Mouse (Mus musculus) small intestine, adult 2 months (tissue): ENCODE data around the gene Foxp1. TPM values are rescaled to one million over a fixed set of nuclear protein-coding genes. Genes with fewer than 3 reads are reported as not detected.

Source experiments
- H3K27ac ChIP-seq: fragments of 200-500 bp; 2 replicates; pipeline ENCODE4 v1.5.1; 2012; ENCODE audit warnings: low read depth, low read length, control low read depth, inconsistent platforms; ENCODE audit not compliant: insufficient read depth
- H3K27me3 ChIP-seq: fragments of 200-500 bp; 2 replicates; pipeline ENCODE4 v1.6.1; 2012; ENCODE audit warnings: mild to moderate bottlenecking, moderate library complexity, low read length, inconsistent platforms; ENCODE audit not compliant: control insufficient read depth, insufficient read depth
- H3K36me3 ChIP-seq: fragments of 200-500 bp; 2 replicates; pipeline ENCODE4 v1.6.1; 2012; ENCODE audit warnings: mild to moderate bottlenecking, low read length, control low read depth, inconsistent platforms; ENCODE audit not compliant: control insufficient read depth, insufficient read depth
- H3K4me1 ChIP-seq: fragments of 200-500 bp; 2 replicates; pipeline ENCODE4 v1.6.1; 2012; ENCODE audit warnings: low read length, inconsistent platforms, mixed read lengths; ENCODE audit not compliant: control insufficient read depth, insufficient read depth, insufficient read length
- H3K4me3 ChIP-seq: fragments of 200-500 bp; 2 replicates; pipeline ENCODE4 v1.5.1; 2012; ENCODE audit warnings: low read depth, mild to moderate bottlenecking, control low read depth, inconsistent platforms, low read length, moderate library complexity
- CTCF ChIP-seq: fragments of 200-500 bp; IDR thresholded peaks from 2 replicates; pipeline ENCODE4 v1.5.1; 2012; ENCODE audit warnings: low read depth, mild to moderate bottlenecking, control low read depth, inconsistent platforms, low read length, moderate library complexity, mixed read lengths; ENCODE audit not compliant: insufficient replicate concordance, insufficient read length; ENCODE audit errors: extremely low read depth
- POLR2A ChIP-seq: fragments of 200-500 bp; IDR thresholded peaks from 2 replicates; pipeline ENCODE4 v1.6.1; 2012; ENCODE audit warnings: low read depth, mild to moderate bottlenecking, control low read depth, inconsistent platforms, low read length, moderate library complexity
- WGBS: fragments of 180-500 bp; shearing (Covaris S2); methylation state at CpG from one replicate; pipeline ENCODE4 v1.1.7; 2018; 5-methylcytosine and 5-hydroxymethylcytosine counted together
- polyA plus RNA-seq: library from polyadenylated mRNA; depleted of rRNA; stranded (reverse); fragments of >200 nt; gene quantifications from 2 replicates; pipeline ENCODE4 v1.2.3, GENCODE M21; 2012

Foxp1 gene
- polyA plus RNA-seq, 1 experiment, result 52.2 TPM

DNA sequence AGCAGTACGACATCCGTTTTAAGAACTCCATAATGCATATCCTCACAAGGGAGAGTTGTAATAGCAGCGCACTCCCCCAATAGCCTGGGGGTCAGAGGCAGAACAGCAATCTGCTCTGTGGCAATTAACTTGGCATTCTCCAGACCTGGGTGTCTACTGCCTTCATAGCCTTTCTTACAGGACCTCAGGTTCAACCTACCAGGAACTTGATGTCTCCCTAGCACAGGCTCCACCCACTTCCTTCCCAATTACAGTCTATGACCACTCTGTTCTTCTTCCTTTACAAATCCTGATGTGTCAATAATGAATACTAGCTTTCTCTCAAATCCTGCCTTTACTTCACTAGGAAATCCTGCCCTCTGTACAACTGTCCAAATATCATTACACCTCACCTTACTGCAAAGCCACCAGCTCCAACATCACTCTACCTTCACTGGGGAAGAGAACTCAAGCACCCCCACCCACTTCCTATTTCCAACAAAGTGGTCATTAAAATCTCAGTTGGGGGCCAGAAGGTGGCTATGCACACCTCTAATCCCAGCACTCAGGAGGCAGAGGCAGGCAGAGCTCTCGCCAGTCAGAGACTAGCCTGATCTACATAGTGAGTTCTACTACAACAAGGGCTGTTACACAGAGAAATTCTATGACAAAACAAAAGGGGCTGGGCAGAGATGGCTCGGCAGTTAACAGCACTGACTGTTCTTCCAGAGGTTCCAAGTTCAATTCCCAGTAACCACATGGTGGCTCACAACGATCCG is 68.6 kb downstream of the Foxp1 start:
- TF ChIP-seq CTCF, result no peak
- TF ChIP-seq POLR2A, result no peak
- Histone ChIP-seq H3K4me1 (peaks cover 14% of the 10 kb centered on the region; the same call in 1 of the 2 replicates), H3K27ac (no peak overlapping the region), H3K4me3 (no peak overlapping the region), H3K27me3 (no peaks in the 10 kb centered on the region), H3K36me3 (no peaks in the 10 kb centered on the region)
- 95% methylated on average over 7 of the region's 7 CpGs for WGBS

DNA sequence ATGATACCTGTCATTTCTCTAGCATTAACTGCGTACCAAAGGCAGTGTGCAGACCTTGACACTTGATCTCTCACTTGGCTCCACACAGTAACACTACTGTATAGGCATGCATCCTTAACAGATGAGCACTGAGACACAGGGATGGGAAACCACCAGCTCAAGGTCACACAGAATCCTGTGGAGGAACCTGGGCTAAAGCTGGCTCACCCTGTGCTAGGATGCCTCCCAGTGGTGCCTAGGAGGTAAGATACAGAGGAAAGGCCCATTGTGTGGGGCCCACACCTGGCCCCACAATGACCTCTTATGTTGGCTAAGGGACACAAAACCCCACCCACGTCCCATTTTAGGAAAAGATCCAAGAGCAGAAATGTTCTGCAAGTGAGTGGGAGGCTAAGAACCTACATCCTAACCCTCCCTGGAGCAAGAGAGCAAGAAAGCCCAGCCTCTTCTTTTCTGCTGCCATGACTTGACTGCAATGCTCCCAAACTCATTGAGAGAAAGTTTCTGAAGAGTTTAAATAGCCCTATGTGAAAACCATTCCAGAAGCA is 69.8 kb downstream of the Foxp1 start:
- H3K4me3 ChIP-seq, result no peak overlapping the region
- 51% methylated on average over 2 of the region's 2 CpGs for WGBS

DNA sequence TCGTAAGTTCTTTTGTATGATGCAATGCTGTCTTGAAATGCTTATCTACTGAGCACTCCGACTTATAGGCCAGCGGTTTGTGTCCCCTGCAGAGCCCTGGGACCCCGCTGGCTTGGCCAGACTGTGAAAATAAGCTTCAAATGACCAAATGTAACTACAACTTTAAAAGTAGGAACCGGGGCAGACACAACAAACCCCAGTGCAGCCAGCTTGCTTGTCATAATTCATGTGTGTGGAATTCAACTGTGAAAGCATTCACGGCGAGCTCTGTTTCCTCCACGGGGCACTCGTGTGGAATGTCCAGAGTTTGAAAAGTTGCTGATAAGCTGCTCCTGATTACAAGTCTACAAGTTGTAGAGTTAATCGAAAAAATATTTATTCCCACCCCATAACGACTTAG is 71.0 kb downstream of the Foxp1 start:
- Histone ChIP-seq H3K36me3 (no peaks in the 10 kb centered on the region), H3K4me3 (no peak overlapping the region), H3K27ac (no peak overlapping the region), H3K27me3 (no peaks in the 10 kb centered on the region), H3K4me1 (peaks cover 11% of the 10 kb centered on the region; the same call in 1 of the 2 replicates)
- TF ChIP-seq CTCF (no peak), POLR2A (no peak)
- 61% methylated on average over 11 of the region's 11 CpGs for WGBS

More for the DNA sequence above, 69.8 kb downstream of the Foxp1 start:
- Histone ChIP-seq H3K4me1 (peaks cover 11% of the 10 kb centered on the region; the same call in 1 of the 2 replicates), H3K36me3 (no peaks in the 10 kb centered on the region), H3K27me3 (no peaks in the 10 kb centered on the region), H3K27ac (no peak overlapping the region)
- no peak for TF ChIP-seq POLR2A
- peak; percentile 33; the same call in 1 of the 2 replicates for TF ChIP-seq CTCF

DNA sequence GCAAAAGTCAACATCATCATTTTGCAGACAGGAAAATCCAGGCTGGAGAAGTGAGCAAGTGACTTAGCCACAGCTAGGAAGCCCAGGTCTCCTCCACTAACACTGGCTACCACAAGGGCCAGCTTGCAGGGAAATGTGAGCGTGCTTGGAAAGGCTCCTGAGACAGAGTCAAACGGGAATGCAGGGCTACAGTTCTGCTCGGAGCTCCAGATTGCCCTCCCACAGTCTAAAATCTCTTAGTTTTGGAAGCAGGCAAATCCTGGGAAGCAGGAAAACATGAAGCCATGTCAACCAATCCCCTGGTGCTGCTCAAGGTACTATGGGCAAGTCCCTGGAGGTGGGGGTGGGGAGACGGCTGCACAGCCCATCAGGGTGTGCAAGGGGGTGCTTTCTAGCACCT is 75.1 kb downstream of the Foxp1 start:
- Histone ChIP-seq H3K36me3 (no peaks in the 10 kb centered on the region), H3K27me3 (no peaks in the 10 kb centered on the region), H3K4me1 (peaks cover 3% of the 10 kb centered on the region; the same call in 1 of the 2 replicates), H3K4me3 (no peak overlapping the region), H3K27ac (no peak overlapping the region)
- TF ChIP-seq CTCF, result no peak
- no peak for TF ChIP-seq POLR2A
- 91% methylated on average over 4 of the region's 4 CpGs for WGBS

DNA sequence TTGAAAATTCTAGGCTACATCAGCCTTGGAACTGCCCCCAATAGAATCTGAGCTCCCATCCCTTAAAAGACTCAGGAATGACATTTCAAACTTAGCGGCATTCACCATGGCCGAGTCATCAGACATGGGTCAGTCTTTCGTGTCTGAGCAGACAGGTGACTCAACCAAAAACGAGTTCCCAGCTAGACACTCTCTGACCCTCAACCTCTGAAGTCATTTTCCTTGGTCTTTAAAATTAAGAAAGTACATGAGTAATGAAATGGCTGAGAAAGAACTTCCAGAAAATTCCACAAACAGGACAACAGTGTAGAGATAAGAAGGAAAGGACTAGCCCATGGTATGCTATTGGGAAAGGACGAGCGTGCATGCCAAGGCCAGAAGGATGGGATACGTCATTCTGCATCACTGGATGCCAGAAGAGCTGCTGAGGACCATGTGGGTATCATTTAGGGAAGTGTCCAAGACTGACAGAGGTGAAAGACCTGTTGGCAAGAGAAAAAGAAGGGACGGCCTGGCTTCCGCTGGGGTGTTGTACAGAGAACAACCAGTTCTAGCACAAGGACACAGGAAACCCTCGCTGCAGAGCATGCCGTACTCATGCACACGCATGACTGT is 75.6 kb downstream of the Foxp1 start:
- H3K36me3 ChIP-seq, result no peaks in the 10 kb centered on the region
- H3K27me3 ChIP-seq, result no peaks in the 10 kb centered on the region
- 95% methylated on average over 12 of the region's 12 CpGs for WGBS
- H3K4me3 ChIP-seq, result no peak overlapping the region
- TF ChIP-seq CTCF, result no peak
- no peak for TF ChIP-seq POLR2A
- no peak overlapping the region for H3K27ac ChIP-seq
- H3K4me1 ChIP-seq, result peaks cover 2% of the 10 kb centered on the region; the same call in 1 of the 2 replicates

DNA sequence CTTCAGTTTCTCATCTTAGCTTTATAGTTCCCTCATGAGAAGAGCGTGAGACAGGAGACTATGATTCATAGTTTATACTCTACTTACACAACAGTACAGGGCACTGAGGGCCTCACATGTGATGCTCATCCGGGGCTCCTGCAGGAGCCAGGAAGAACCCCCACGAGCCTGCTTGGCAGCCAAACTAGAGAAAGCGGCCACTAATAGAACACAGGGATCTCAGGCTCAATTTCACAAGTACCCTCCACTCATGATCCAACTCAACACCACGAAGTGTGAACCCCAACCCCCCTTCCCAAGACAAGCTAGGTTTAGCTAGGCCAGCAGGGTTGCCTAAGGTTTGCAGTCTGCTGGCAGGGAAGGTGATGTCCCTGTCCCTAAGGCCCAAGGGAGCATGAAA is 79.1 kb downstream of the Foxp1 start:
- no peak for TF ChIP-seq CTCF
- no peak for TF ChIP-seq POLR2A
- H3K4me3 ChIP-seq, result no peak overlapping the region
- H3K27me3 ChIP-seq, result no peaks in the 10 kb centered on the region
- no peaks in the 10 kb centered on the region for H3K4me1 ChIP-seq
- 82% methylated on average over 5 of the region's 5 CpGs for WGBS
- no peak overlapping the region for H3K27ac ChIP-seq
- no peaks in the 10 kb centered on the region for H3K36me3 ChIP-seq

DNA sequence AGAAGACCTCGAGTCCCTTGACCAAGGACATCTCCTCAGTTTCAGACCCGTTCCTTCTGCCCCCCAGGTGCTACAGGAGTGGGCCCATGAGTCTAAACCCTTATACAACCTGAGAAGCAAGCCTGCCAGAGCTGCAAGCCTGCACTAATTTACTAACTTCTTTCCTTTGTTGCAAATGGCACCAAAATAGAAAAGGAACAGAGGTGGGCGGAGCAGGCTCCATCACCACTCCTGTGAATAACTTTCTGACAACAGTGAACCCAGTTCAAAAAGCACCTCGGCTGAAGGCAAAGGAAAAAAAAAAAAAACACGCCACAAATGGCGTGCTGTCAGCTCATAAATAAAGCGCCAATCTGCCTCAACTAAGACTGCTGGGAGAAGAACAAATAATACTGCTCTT is 81.4 kb downstream of the Foxp1 start:
- no peaks in the 10 kb centered on the region for H3K27me3 ChIP-seq
- TF ChIP-seq POLR2A, result no peak
- TF ChIP-seq CTCF, result no peak
- 0 out of 2 replicates have a peak, but pooled peaks cover 2% of the 10 kb centered on the region for H3K36me3 ChIP-seq
- H3K4me3 ChIP-seq, result no peak overlapping the region
- H3K27ac ChIP-seq, result no peak overlapping the region
- H3K4me1 ChIP-seq, result no peaks in the 10 kb centered on the region
- WGBS, result 79% methylated on average over 7 of the region's 7 CpGs
